Mouse (Mus musculus) forebrain, embryonic 14.5 days (tissue): ENCODE data around the gene 4930447C04Rik. TPM values are rescaled to one million over a fixed set of nuclear protein-coding genes. Genes with fewer than 3 reads are reported as not detected.

Experiments used
- ATAC-seq: fragments of 200-750 bp; cut with Nextera tagmentation; 2 replicates; pipeline ENCODE4 v1.8.0; 2017; ENCODE audit warnings: mild to moderate bottlenecking, moderate library complexity
- DNase-seq: peaks from one replicate; pipeline ENCODE4 v3.0.0-alpha.2; 2015; ENCODE audit warnings: low spot score
- H3K27ac ChIP-seq: fragments of 300-500 bp; sonication (generic); 2 replicates; pipeline ENCODE4 v1.5.1; 2014; ENCODE audit warnings: low read depth, mild to moderate bottlenecking, control low read depth, low read length, moderate library complexity
- H3K27me3 ChIP-seq: fragments of 300-500 bp; sonication (generic); replicated peaks from 2 replicates; pipeline ENCODE4 v1.6.1; 2014; ENCODE audit warnings: low read length, control low read depth, mixed read lengths; ENCODE audit not compliant: control insufficient read depth, insufficient read depth
- H3K36me3 ChIP-seq: fragments of 300-500 bp; sonication (generic); 2 replicates; pipeline ENCODE4 v1.6.1; 2014; ENCODE audit warnings: low read length, control low read depth; ENCODE audit not compliant: control insufficient read depth, insufficient read depth
- H3K4me1 ChIP-seq: fragments of 300-500 bp; sonication (generic); 2 replicates; pipeline ENCODE4 v1.6.1; 2014; ENCODE audit warnings: antibody characterized with exemption, low read length, control low read depth; ENCODE audit not compliant: control insufficient read depth, insufficient read depth
- H3K4me2 ChIP-seq: fragments of 300-500 bp; sonication (generic); 2 replicates; pipeline ENCODE4 v1.6.1; 2014; ENCODE audit warnings: mild to moderate bottlenecking, control low read depth, low read length
- H3K4me3 ChIP-seq: fragments of 300-500 bp; sonication (generic); 2 replicates; pipeline ENCODE4 v1.5.1; 2014; ENCODE audit warnings: low read depth, low read length, control low read depth
- H3K9ac ChIP-seq: fragments of 300-500 bp; sonication (generic); 2 replicates; pipeline ENCODE4 v1.6.1; 2014; ENCODE audit warnings: mild to moderate bottlenecking, low read length, control low read depth, moderate library complexity
- H3K9me3 ChIP-seq: fragments of 300-500 bp; sonication (generic); replicated peaks from 2 replicates; pipeline ENCODE4 v1.6.1; 2016; ENCODE audit warnings: low read length, control low read depth, mixed read lengths; ENCODE audit not compliant: control insufficient read depth
- WGBS: fragments of 180-500 bp; shearing (Covaris S2); extraction: QIAGEN DNeasy Blood & Tissue Kit; methylation state at CpG from one replicate; pipeline ENCODE4 v1.1.7; 2014; 5-methylcytosine and 5-hydroxymethylcytosine counted together
- polyA plus RNA-seq: library from polyadenylated mRNA; unstranded; fragments of >200 nt; fragmentation: Nextera tagmentation; extraction: Ambion mirVana; gene quantifications from 2 replicates; pipeline ENCODE4 v1.2.1, GENCODE M21; 2014

4930447C04Rik gene
- polyA plus RNA-seq: 1.3 and 1.5 TPM in 2 replicates

- ATAC-seq (peak; percentile 12; the same call in 1 of the 2 replicates), DNase-seq (peak; percentile 6)
- no peak within 1 kb of the TSS for H3K9ac ChIP-seq
- peaks cover 91% of the 10 kb centered on the region for H3K27me3 ChIP-seq
- H3K36me3 ChIP-seq: no peaks in the 10 kb centered on the region
- H3K27ac ChIP-seq: no peak within 1 kb of the TSS
- WGBS: under 1% methylated on average over 39 of the region's 39 CpGs
- peak within 1 kb of the TSS; percentile 26; the same call in 1 of the 2 replicates for H3K4me2 ChIP-seq
- no peaks in the 10 kb centered on the region for H3K9me3 ChIP-seq
- H3K4me3 ChIP-seq: peak within 1 kb of the TSS; percentile 6; the same call in 1 of the 2 replicates
- no peaks in the 10 kb centered on the region; the same call in 1 of the 2 replicates for H3K4me1 ChIP-seq
Observed at GRCm38 (mm10) chr12:72940071-72940821, at the start of gene 4930447C04Rik. TSS of gene 4930447C04Rik (minus strand) at chr12:72940774.

- H3K27me3 ChIP-seq: 0 out of 2 replicates have a peak, but pooled peaks cover 3% of the 10 kb centered on the region
- no peak overlapping the region for H3K4me2 ChIP-seq
- ATAC-seq (no peak), DNase-seq (no peak)
- no peak overlapping the region for H3K27ac ChIP-seq
- H3K36me3 ChIP-seq: no peaks in the 10 kb centered on the region
- WGBS: 84% methylated on average over 8 of the region's 8 CpGs
- H3K4me1 ChIP-seq: no peaks in the 10 kb centered on the region
- H3K9me3 ChIP-seq: no peaks in the 10 kb centered on the region
- H3K9ac ChIP-seq: no peak overlapping the region
- H3K4me3 ChIP-seq: no peak overlapping the region
Observed at GRCm38 (mm10) chr12:72983071-72983857, 42.7 kb upstream of the 4930447C04Rik start.

- WGBS: 69% methylated on average over 10 of the region's 10 CpGs
- H3K9ac ChIP-seq: no peak overlapping the region
- DNase-seq (no peak), ATAC-seq (no peak)
- no peak overlapping the region for H3K4me3 ChIP-seq
- no peaks in the 10 kb centered on the region for H3K4me1 ChIP-seq
- H3K27ac ChIP-seq: no peak overlapping the region
- no peaks in the 10 kb centered on the region for H3K36me3 ChIP-seq
- no peaks in the 10 kb centered on the region for H3K9me3 ChIP-seq
- H3K4me2 ChIP-seq: no peak overlapping the region
- peaks cover 8% of the 10 kb centered on the region; the same call in 1 of the 2 replicates for H3K27me3 ChIP-seq
Observed at GRCm38 (mm10) chr12:72982616-72983015, 42.0 kb upstream of the 4930447C04Rik start.

GRCm38 (mm10) chr12:72979236-72979635 lies 38.7 kb upstream of the 4930447C04Rik start:
- Histone ChIP-seq H3K36me3 (no peaks in the 10 kb centered on the region), H3K9me3 (no peaks in the 10 kb centered on the region), H3K4me3 (no peak overlapping the region), H3K27ac (no peak overlapping the region), H3K4me1 (no peaks in the 10 kb centered on the region), H3K4me2 (no peak overlapping the region), H3K27me3 (peaks cover 23% of the 10 kb centered on the region), H3K9ac (no peak overlapping the region)
- 74% methylated on average over 5 of the region's 5 CpGs for WGBS
- DNase-seq: no peak
- ATAC-seq: no peak

- WGBS: 81% methylated on average over 3 of the region's 3 CpGs
- Histone ChIP-seq H3K9me3 (no peaks in the 10 kb centered on the region), H3K36me3 (no peaks in the 10 kb centered on the region), H3K4me3 (no peak overlapping the region), H3K27ac (no peak overlapping the region), H3K27me3 (peaks cover 29% of the 10 kb centered on the region), H3K4me1 (no peaks in the 10 kb centered on the region), H3K4me2 (no peak overlapping the region), H3K9ac (no peak overlapping the region)
- no peak for DNase-seq
- no peak for ATAC-seq
Observed at GRCm38 (mm10) chr12:72977851-72978250, 37.3 kb upstream of the 4930447C04Rik start.

GRCm38 (mm10) chr12:72976718-72977117 lies 36.1 kb upstream of the 4930447C04Rik start:
- Histone ChIP-seq H3K36me3 (no peaks in the 10 kb centered on the region), H3K4me2 (peak overlapping the region; percentile 35), H3K27me3 (peaks cover 37% of the 10 kb centered on the region), H3K9ac (no peak overlapping the region), H3K27ac (no peak overlapping the region), H3K9me3 (no peaks in the 10 kb centered on the region), H3K4me1 (no peaks in the 10 kb centered on the region), H3K4me3 (no peak overlapping the region)
- WGBS: 2% methylated on average over 12 of the region's 12 CpGs
- peak; percentile 88 for DNase-seq
- ATAC-seq: peak; percentile 75; the same call in 1 of the 2 replicates

GRCm38 (mm10) chr12:72976172-72976571 lies 35.6 kb upstream of the 4930447C04Rik start:
- ATAC-seq (no peak), DNase-seq (no peak)
- H3K27ac ChIP-seq: no peak overlapping the region
- H3K27me3 ChIP-seq: peaks cover 41% of the 10 kb centered on the region
- H3K36me3 ChIP-seq: no peaks in the 10 kb centered on the region
- H3K4me1 ChIP-seq: no peaks in the 10 kb centered on the region
- H3K4me3 ChIP-seq: no peak overlapping the region
- no peak overlapping the region for H3K9ac ChIP-seq
- 7% methylated on average over 7 of the region's 7 CpGs for WGBS
- no peaks in the 10 kb centered on the region for H3K9me3 ChIP-seq
- H3K4me2 ChIP-seq: peak overlapping the region; percentile 35

- DNase-seq (peak; percentile 74), ATAC-seq (no peak)
- Histone ChIP-seq H3K4me2 (no peak overlapping the region), H3K27ac (no peak overlapping the region), H3K4me3 (no peak overlapping the region), H3K4me1 (no peaks in the 10 kb centered on the region), H3K9me3 (no peaks in the 10 kb centered on the region), H3K36me3 (no peaks in the 10 kb centered on the region), H3K27me3 (peaks cover 40% of the 10 kb centered on the region), H3K9ac (no peak overlapping the region)
- 13% methylated on average over 6 of the region's 6 CpGs for WGBS
Observed at GRCm38 (mm10) chr12:72973161-72973560, 32.6 kb upstream of the 4930447C04Rik start.
